In genomic region chr1:92116169-92116568, GRCm38 (mm10) we compare ENCODE assay signal across 15 mouse cellular contexts.
DNase-seq lines count a peak whose midpoint lies in the region.
"Had no signal": no experiment of that assay in that cellular context is flagged by ENCODE, and none has a peak within 500 bp of the region (broad histone marks: within the 10 kb centered on the region; RNA-seq: fewer than 3 reads in every experiment).

No protein-coding gene starts in this region.

- DNase-seq in adrenal gland, adult (ENCODE audit: inconsistent age in 2 of 2, low spot score in 1 of 2): peak; percentile 29 to 70
- no peak for DNase-seq in adrenal gland, adult 2 months
- DNase-seq in heart, adult 9 months (ENCODE audit: low spot score in 2 of 2): peak; percentile 49 to 58
- no peak for DNase-seq in heart, postnatal 25 days (ENCODE audit: low spot score)
- peak; percentile 61 for DNase-seq in gastrocnemius, postnatal 25 days
- peak; percentile 53 to 73 for DNase-seq in heart, postnatal 10 days
- no peak for DNase-seq in retina, embryonic 14.5 days (ENCODE audit: low spot score)
- DNase-seq in right cerebral cortex, postnatal 25 days: no peak
- DNase-seq: adrenal gland, postnatal 25 days; cerebellum, adult 9-10 months; kidney, adult 9 months; kidney, postnatal 14 days; liver; lung, postnatal 36 days; spleen, adult 18-20 months had no signal

- intact Hi-C loops in heart, postnatal 25 days (cut with DNase I): no loop called here
- intact Hi-C loops in heart, postnatal 10 days (cut with DNase I): no loop called here

Comparison
In these comparisons a context has a peak if more than half of its experiments do, and no peak if none do; other contexts are left out.
1. DNase-seq: peak in adrenal gland, adult (2 of 2), heart, adult 9 months (2 of 2), gastrocnemius, postnatal 25 days (single experiment) and heart, postnatal 10 days (2 of 2); none in adrenal gland, adult 2 months (single experiment), heart, postnatal 25 days (single experiment), retina, embryonic 14.5 days (single experiment) and right cerebral cortex, postnatal 25 days (single experiment).